Mouse (Mus musculus) intestine, postnatal 0 days (tissue): ENCODE measurements at regions not wholly inside any gene's neighbourhood (a gene's known extent, or its start where the extent isn't known, plus 50 kb on each side); places are given as distances from the start of the nearest gene placed in this dataset.

Experiments used
- ATAC-seq: fragments of 200-750 bp; cut with Nextera tagmentation; 2 replicates; pipeline ENCODE4 v1.8.0; 2017; ENCODE audit warnings: mild to moderate bottlenecking, moderate TSS enrichment, moderate library complexity
- H3K27ac ChIP-seq: fragments of 300-500 bp; sonication (generic); 2 replicates; pipeline ENCODE4 v1.5.1; 2014; ENCODE audit warnings: mild to moderate bottlenecking, low read depth, low read length, moderate library complexity
- H3K27me3 ChIP-seq: fragments of 300-500 bp; sonication (generic); replicated peaks from 2 replicates; pipeline ENCODE4 v1.6.1; 2014; ENCODE audit warnings: low read length, mixed read lengths; ENCODE audit not compliant: control insufficient read depth, insufficient read depth
- H3K36me3 ChIP-seq: fragments of 300-500 bp; sonication (generic); 2 replicates; pipeline ENCODE4 v1.6.1; 2014; ENCODE audit warnings: mild to moderate bottlenecking, moderate library complexity; ENCODE audit not compliant: control insufficient read depth, insufficient read depth
- H3K4me1 ChIP-seq: fragments of 300-500 bp; sonication (generic); replicated peaks from 2 replicates; pipeline ENCODE4 v1.6.1; 2014; ENCODE audit warnings: antibody characterized with exemption, low read length, mixed read lengths; ENCODE audit not compliant: control insufficient read depth, insufficient read depth
- H3K4me2 ChIP-seq: fragments of 300-500 bp; sonication (generic); replicated peaks from 2 replicates; pipeline ENCODE4 v1.6.1; 2014; ENCODE audit warnings: low read depth, mild to moderate bottlenecking, moderate library complexity
- H3K4me3 ChIP-seq: fragments of 300-500 bp; sonication (generic); 2 replicates; pipeline ENCODE4 v1.5.1; 2014; ENCODE audit warnings: low read depth, low read length
- H3K9ac ChIP-seq: fragments of 300-500 bp; sonication (generic); 2 replicates; pipeline ENCODE4 v1.6.1; 2014; ENCODE audit warnings: mild to moderate bottlenecking, low read depth, low read length
- H3K9me3 ChIP-seq: fragments of 300-500 bp; sonication (generic); 2 replicates; pipeline ENCODE4 v1.6.1; 2016; ENCODE audit warnings: mixed run types; ENCODE audit not compliant: control insufficient read depth
- CTCF ChIP-seq: sonication (generic); IDR thresholded peaks from 2 replicates; pipeline ENCODE4 v1.5.1; 2016; ENCODE audit warnings: low read depth, mild to moderate bottlenecking, control low read depth, antibody characterized with exemption, moderate library complexity
- WGBS: fragments of 180-500 bp; shearing (Covaris S2); extraction: QIAGEN DNeasy Blood & Tissue Kit; methylation state at CpG from one replicate; pipeline ENCODE4 v1.1.7; 2014; 5-methylcytosine and 5-hydroxymethylcytosine counted together

- ATAC-seq: no peak
- TF ChIP-seq CTCF: no peak
- WGBS: 79% methylated on average over 2 of the region's 2 CpGs
These were observed 134.9 kb upstream of the Tbl1xr1 start for GRCm38 (mm10) chr3:21941596-21941995.

DNA sequence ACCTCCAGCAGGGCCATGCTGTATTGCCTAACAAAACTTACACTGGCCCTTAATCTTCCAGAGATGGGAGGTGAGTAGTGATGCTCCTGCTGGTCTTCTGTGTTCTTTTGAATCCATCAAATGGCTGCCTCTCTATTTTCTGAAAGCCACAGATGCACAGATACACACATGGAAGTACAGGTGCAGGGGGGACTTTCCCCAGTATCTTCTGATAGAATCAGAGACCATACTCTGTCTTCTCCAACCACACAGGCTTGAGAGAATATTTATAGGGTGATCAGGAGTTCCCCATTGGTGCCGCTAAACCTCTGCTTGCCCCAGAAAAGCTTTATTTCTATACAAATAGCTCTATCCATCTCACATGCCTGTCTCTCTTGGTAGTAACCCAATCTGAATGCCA is 133.5 kb upstream of the Tbl1xr1 start:
- WGBS: 95% methylated on average over 1 of the region's 1 CpGs
- H3K4me2 ChIP-seq: no peak overlapping the region
- H3K27ac ChIP-seq: no peak overlapping the region
- no peak for TF ChIP-seq CTCF
- no peak overlapping the region for H3K4me3 ChIP-seq
- no peaks in the 10 kb centered on the region for H3K4me1 ChIP-seq
- H3K27me3 ChIP-seq: no peaks in the 10 kb centered on the region
- H3K9ac ChIP-seq: no peak overlapping the region
- no peaks in the 10 kb centered on the region for H3K9me3 ChIP-seq
- H3K36me3 ChIP-seq: no peaks in the 10 kb centered on the region
- ATAC-seq: no peak

More at GRCm38 (mm10) chr3:21941596-21941995, 134.9 kb upstream of the Tbl1xr1 start:
- Histone ChIP-seq H3K36me3 (no peaks in the 10 kb centered on the region), H3K9me3 (no peaks in the 10 kb centered on the region), H3K27me3 (no peaks in the 10 kb centered on the region), H3K4me3 (no peak overlapping the region), H3K4me1 (0 out of 2 replicates have a peak, but pooled peaks cover 2% of the 10 kb centered on the region), H3K27ac (no peak overlapping the region), H3K4me2 (no peak overlapping the region), H3K9ac (no peak overlapping the region)

DNA sequence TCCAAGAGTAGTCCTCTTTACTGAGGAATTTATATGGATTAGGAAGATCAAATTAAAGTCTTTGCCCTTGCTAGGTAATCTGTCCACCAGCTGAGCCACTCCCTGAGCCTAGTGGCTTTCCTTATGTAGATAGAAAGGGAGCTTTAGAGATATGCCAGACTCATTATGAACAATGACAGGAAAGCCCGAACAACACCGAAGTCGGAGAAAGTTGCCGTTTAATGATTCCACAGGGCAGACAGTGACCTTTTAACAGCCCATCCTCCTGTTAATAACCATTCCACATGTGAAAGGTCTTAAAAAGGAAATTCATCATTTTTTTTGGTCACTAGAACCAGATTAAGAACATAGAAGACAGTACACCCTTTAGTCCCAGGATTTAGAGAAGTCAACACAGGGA is 130.7 kb upstream of the Tbl1xr1 start:
- no peaks in the 10 kb centered on the region for H3K4me1 ChIP-seq
- ATAC-seq: no peak
- no peaks in the 10 kb centered on the region for H3K9me3 ChIP-seq
- TF ChIP-seq CTCF: no peak
- no peaks in the 10 kb centered on the region for H3K36me3 ChIP-seq
- H3K27me3 ChIP-seq: no peaks in the 10 kb centered on the region
- H3K4me3 ChIP-seq: no peak overlapping the region
- no peak overlapping the region for H3K27ac ChIP-seq
- no peak overlapping the region for H3K4me2 ChIP-seq
- H3K9ac ChIP-seq: no peak overlapping the region
- WGBS: 31% methylated on average over 4 of the region's 4 CpGs

- WGBS: 74% methylated on average over 3 of the region's 3 CpGs
- no peaks in the 10 kb centered on the region for H3K36me3 ChIP-seq
- no peaks in the 10 kb centered on the region for H3K4me1 ChIP-seq
- H3K4me3 ChIP-seq: no peak overlapping the region
- no peaks in the 10 kb centered on the region for H3K9me3 ChIP-seq
- no peak overlapping the region for H3K9ac ChIP-seq
- no peak overlapping the region for H3K4me2 ChIP-seq
- ATAC-seq: no peak
- H3K27me3 ChIP-seq: no peaks in the 10 kb centered on the region
- H3K27ac ChIP-seq: no peak overlapping the region
- no peak for TF ChIP-seq CTCF
These were observed 129.0 kb upstream of the Tbl1xr1 start for GRCm38 (mm10) chr3:21947320-21948073.

DNA sequence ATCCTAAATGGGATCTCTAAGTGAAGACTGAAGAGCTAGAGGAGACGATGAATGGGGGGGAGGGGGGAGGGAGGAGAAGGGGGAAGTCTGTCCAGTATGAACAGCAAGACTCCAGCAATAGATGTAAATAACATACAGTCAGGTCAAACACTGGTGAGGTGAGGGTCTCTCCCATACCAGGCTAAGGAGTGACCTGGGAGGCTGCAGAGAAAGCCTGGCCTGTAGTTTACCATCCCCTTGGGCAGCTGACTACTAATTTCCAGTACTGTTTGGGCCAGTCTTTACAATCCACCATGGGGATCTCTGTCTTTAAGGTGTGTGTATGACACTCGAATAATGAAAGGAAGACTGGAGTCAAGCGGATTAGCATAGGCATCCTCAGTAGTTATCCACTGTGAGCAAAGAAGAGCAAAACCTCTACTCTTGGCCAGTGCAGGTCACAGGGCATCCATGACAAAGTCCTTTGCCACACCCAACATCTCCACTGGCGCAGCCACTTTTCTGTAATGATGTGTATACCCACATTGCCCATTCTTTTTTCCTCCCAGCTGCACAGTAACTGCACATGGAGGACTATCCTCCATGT is 128.3 kb upstream of the Tbl1xr1 start:
- Histone ChIP-seq H3K4me3 (no peak overlapping the region), H3K27ac (no peak overlapping the region), H3K36me3 (no peaks in the 10 kb centered on the region), H3K4me1 (peaks cover 3% of the 10 kb centered on the region; the same call in 1 of the 2 replicates), H3K9me3 (no peaks in the 10 kb centered on the region), H3K4me2 (no peak overlapping the region), H3K9ac (no peak overlapping the region), H3K27me3 (no peaks in the 10 kb centered on the region)
- ATAC-seq: no peak
- no peak for TF ChIP-seq CTCF
- WGBS: 81% methylated on average over 4 of the region's 4 CpGs

DNA sequence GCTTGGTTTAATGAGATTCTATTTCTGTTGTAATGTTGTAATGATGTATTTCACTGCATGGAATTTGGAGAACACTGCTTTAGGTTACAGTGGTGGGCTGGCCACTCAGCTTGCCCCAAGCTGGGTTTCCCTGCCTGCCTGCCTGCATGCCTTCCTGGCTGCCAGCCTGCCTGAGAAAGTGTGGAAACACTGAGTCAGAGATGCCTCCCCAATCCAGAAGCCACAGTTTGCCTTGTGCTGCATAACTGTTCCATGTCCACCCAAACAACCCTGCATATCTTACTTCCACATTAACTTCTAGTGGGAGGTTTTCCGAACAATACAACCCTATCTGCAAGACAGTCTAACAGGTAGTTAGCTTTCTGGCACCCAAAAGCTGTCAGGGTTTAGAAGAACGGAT is 127.0 kb upstream of the Tbl1xr1 start:
- Histone ChIP-seq H3K4me1 (peaks cover 3% of the 10 kb centered on the region; the same call in 1 of the 2 replicates), H3K4me2 (no peak overlapping the region), H3K36me3 (no peaks in the 10 kb centered on the region), H3K27me3 (no peaks in the 10 kb centered on the region), H3K4me3 (no peak overlapping the region), H3K27ac (no peak overlapping the region), H3K9ac (no peak overlapping the region), H3K9me3 (no peaks in the 10 kb centered on the region)
- 93% methylated on average over 2 of the region's 2 CpGs for WGBS
- ATAC-seq: no peak
- no peak for TF ChIP-seq CTCF
